Mouse (Mus musculus) T-helper 1 cell (primary cell): ENCODE measurements around the gene Gm4353.

Experiments used
- in situ Hi-C: fragments of 300-600 bp; cut with MboI, MseI; formaldehyde crosslinking; loops from one replicate; pipeline ENCODE4 v1.15.1; 2025; ENCODE audit warnings: high pct_unique_total_duplicates

Gene Gm4353

GRCm38 (mm10) chr7:116040470-116041019 is 43.9 kb downstream of the Gm4353 start:
- in situ Hi-C loops, result loop anchor here (25.0 kb wide), 2 partner anchors 303 to 1128 kb away; no protein-coding TSS in a partner anchor

- in situ Hi-C loops, result loop anchor here (25.0 kb wide), 2 partner anchors 303 to 1128 kb away; no protein-coding TSS in a partner anchor
Measured at GRCm38 (mm10) chr7:116039538-116040466, 44.6 kb downstream of the Gm4353 start.

GRCm38 (mm10) chr7:116039196-116039537 is 45.3 kb downstream of the Gm4353 start, which contains the start of gene 1110004F10Rik:
TSS of gene 1110004F10Rik (plus strand) at chr7:116039397.
- in situ Hi-C loops, result loop anchor here (25.0 kb wide), 2 partner anchors 302 to 1127 kb away; no protein-coding TSS in a partner anchor

- in situ Hi-C loops, result loop anchor here (25.0 kb wide), 2 partner anchors 301 to 1126 kb away; no protein-coding TSS in a partner anchor
Measured at GRCm38 (mm10) chr7:116038511-116038910, 45.9 kb downstream of the Gm4353 start, which contains the start of gene Sox6. TSS of gene Sox6 (minus strand) at chr7:116038796.

GRCm38 (mm10) chr7:116038024-116038423 is 46.4 kb downstream of the Gm4353 start:
- in situ Hi-C loops, result loop anchor here (25.0 kb wide), 2 partner anchors 301 to 1126 kb away; no protein-coding TSS in a partner anchor

- in situ Hi-C loops, result loop anchor here (25.0 kb wide), 2 partner anchors 300 to 1125 kb away; no protein-coding TSS in a partner anchor
Measured at GRCm38 (mm10) chr7:116036591-116037555, 47.6 kb downstream of the Gm4353 start.

- in situ Hi-C loops, result loop anchor here (25.0 kb wide), 2 partner anchors 298 to 1123 kb away; no protein-coding TSS in a partner anchor
Measured at GRCm38 (mm10) chr7:116035504-116035903, 48.9 kb downstream of the Gm4353 start.

GRCm38 (mm10) chr7:116034282-116034758 is 50.1 kb downstream of the Gm4353 start:
- in situ Hi-C loops, result loop anchor here (5.0 to 25.0 kb wide), 3 partner anchors 297 to 1122 kb away; no protein-coding TSS in a partner anchor

GRCm38 (mm10) chr7:116033371-116034241 is 50.8 kb downstream of the Gm4353 start:
- in situ Hi-C loops, result loop anchor here (5.0 to 25.0 kb wide), 3 partner anchors 296 to 1121 kb away; no protein-coding TSS in a partner anchor
